Mouse (Mus musculus) liver, embryonic 15.5 days (tissue): ENCODE data around the gene Plekho2. TPM values are rescaled to one million over a fixed set of nuclear protein-coding genes. Genes with fewer than 3 reads are reported as not detected.

Experiments used
- ATAC-seq: fragments of 200-750 bp; cut with Nextera tagmentation; 2 replicates; pipeline ENCODE4 v1.8.0; 2017; ENCODE audit warnings: moderate number of reproducible peaks, mild to moderate bottlenecking, moderate library complexity; ENCODE audit not compliant: insufficient read depth
- H3K27ac ChIP-seq: fragments of 300-500 bp; sonication (generic); replicated peaks from 2 replicates; pipeline ENCODE4 v1.5.1; 2015; ENCODE audit warnings: mild to moderate bottlenecking, inconsistent platforms
- H3K27me3 ChIP-seq: fragments of 300-500 bp; sonication (generic); 2 replicates; pipeline ENCODE4 v1.6.1; 2015; ENCODE audit warnings: mild to moderate bottlenecking, inconsistent platforms
- H3K36me3 ChIP-seq: fragments of 300-500 bp; sonication (generic); replicated peaks from 2 replicates; pipeline ENCODE4 v1.6.1; 2015; ENCODE audit warnings: moderate library complexity, mild to moderate bottlenecking, inconsistent platforms
- H3K4me1 ChIP-seq: fragments of 300-500 bp; sonication (generic); replicated peaks from 2 replicates; pipeline ENCODE4 v1.6.1; 2015; ENCODE audit warnings: inconsistent platforms
- H3K4me2 ChIP-seq: fragments of 300-500 bp; sonication (generic); 2 replicates; pipeline ENCODE4 v1.6.1; 2015; ENCODE audit warnings: moderate library complexity, mild to moderate bottlenecking, inconsistent platforms
- H3K4me3 ChIP-seq: fragments of 300-500 bp; sonication (generic); replicated peaks from 2 replicates; pipeline ENCODE4 v1.5.1; 2015; ENCODE audit warnings: mild to moderate bottlenecking, inconsistent platforms
- H3K9ac ChIP-seq: fragments of 300-500 bp; sonication (generic); 2 replicates; pipeline ENCODE4 v1.6.1; 2015; ENCODE audit warnings: moderate library complexity, mild to moderate bottlenecking, inconsistent platforms
- H3K9me3 ChIP-seq: fragments of 300-500 bp; sonication (generic); replicated peaks from 2 replicates; pipeline ENCODE4 v1.6.1; 2016; ENCODE audit warnings: inconsistent platforms
- WGBS: fragments of 180-500 bp; shearing (Covaris S2); methylation state at CpG from one replicate; pipeline ENCODE4 v1.1.7; 2015; ENCODE audit warnings: mixed read lengths; ENCODE audit not compliant: insufficient replicate concordance; 5-methylcytosine and 5-hydroxymethylcytosine counted together
- polyA plus RNA-seq: library from polyadenylated mRNA; unstranded; fragments of >200 nt; fragmentation: Nextera tagmentation; extraction: Ambion mirVana; gene quantifications from 2 replicates; pipeline ENCODE4 v1.2.1, GENCODE M21; 2015

Plekho2 gene
- polyA plus RNA-seq: 27.0 and 27.3 TPM in 2 replicates

DNA sequence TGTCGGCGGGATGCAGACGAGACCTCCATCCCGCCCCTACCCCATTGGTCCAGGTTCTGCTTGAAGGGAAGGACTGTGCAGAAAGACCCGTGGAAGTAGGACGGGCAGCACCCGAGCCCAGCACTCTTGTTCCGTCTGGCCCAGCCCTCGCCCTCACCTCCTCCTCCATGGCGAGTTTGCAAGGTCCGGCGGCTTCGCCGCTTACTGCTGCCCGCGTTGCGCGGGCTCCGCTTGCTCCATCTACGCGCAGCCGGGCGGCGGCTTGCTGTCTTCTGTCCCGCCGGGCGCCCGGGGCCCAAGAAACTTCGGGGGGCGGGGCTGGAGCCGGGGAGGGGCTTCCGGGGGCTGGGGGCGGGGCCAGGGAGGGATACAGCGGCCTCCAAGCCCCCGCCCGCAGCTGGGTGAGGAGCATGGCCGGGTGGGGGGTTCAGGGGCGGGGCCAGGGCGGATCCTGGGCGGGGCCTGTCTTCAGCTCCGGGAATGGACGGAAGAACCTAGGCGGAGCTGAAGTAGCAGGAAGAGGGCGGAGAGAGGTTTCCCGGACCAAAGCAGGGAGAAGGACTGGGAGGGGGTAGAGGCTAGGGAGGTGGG lies at the start of gene Plekho2:
TSS of gene Plekho2 (minus strand) at position 260 of the 591 bp plus-strand sequence.
- peak within 1 kb of the TSS; percentile 84 for H3K4me2 ChIP-seq
- no peaks in the 10 kb centered on the region for H3K9me3 ChIP-seq
- peak within 1 kb of the TSS; percentile 93 for H3K9ac ChIP-seq
- under 1% methylated on average over 44 of the region's 45 CpGs for WGBS
- H3K27me3 ChIP-seq: no peaks in the 10 kb centered on the region
- ATAC-seq: peak; percentile 77
- H3K36me3 ChIP-seq: peaks cover 16% of the 10 kb centered on the region
- H3K4me1 ChIP-seq: peaks cover 66% of the 10 kb centered on the region
- peak within 1 kb of the TSS; percentile 96 for H3K27ac ChIP-seq
- H3K4me3 ChIP-seq: peak within 1 kb of the TSS; percentile 87

DNA sequence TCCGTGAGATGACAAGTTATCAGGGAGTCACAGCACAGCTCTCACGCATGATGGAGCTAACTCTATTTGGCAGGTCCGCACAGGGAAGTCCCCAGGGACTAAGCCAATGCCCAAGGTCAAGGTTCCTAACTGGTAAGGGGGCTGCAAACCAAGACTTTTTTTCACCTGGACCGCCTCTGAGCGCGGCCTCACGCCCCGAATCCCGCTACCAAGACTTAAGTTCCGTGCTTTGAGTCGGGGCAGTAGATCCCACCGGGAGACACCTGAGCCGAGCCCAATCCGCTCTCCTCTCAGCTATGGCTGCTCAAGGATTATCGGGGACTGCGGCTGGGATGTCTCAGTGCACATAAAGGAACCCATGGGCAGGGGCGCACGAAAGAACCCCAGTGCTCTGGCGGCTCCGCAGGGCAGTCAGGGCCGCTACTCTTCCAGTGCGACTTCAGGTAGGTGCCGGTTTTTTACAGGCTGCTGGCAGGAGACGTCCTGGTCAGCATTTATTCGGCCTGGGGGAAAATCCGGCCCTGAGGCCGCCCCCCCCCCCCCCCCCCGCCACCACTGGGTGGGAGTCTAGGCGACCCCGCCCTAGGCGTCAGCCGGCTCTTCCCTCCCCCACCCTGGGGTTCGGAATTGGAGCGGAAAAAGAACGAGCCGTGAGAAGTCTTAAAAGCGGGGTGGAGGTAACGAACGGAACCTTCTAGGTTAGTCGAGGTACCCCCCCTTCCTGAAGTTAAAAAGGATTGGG lies 49.4 kb upstream of the Plekho2 start, which contains the start of gene Rbpms2:
TSS of gene Rbpms2 (plus strand) at position 624 of the 742 bp plus-strand sequence.
- H3K9me3 ChIP-seq: no peaks in the 10 kb centered on the region
- peak within 1 kb of the TSS; percentile 53; the same call in 1 of the 2 replicates for H3K27ac ChIP-seq
- H3K4me3 ChIP-seq: peak within 1 kb of the TSS; percentile 60
- peaks cover 91% of the 10 kb centered on the region for H3K27me3 ChIP-seq
- peak within 1 kb of the TSS; percentile 27 for H3K9ac ChIP-seq
- H3K4me2 ChIP-seq: peak within 1 kb of the TSS; percentile 71
- ATAC-seq: no peak
- H3K4me1 ChIP-seq: peaks cover 15% of the 10 kb centered on the region
- WGBS: 2% methylated on average over 39 of the region's 40 CpGs
- no peaks in the 10 kb centered on the region for H3K36me3 ChIP-seq

DNA sequence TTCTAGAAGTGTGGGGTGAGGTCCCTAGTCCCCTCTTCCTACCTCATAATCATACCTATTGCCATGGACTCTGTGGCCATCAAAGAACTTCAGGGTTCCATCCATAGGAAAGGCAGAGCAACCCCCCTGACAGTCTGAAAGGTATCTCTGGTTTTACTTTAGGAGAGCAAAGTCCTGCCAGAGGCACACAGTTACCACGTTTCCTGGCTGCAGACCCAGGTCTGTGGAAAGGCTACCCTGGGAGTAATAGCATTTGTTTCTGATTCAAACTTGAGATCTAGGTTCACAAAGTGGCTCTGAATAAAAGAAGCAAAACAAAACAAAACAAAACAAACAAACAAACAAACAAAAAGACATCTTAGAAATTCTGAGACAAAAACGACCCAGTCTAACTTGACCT lies 44.4 kb upstream of the Plekho2 start:
- H3K27me3 ChIP-seq: peaks cover 43% of the 10 kb centered on the region
- WGBS: 39% methylated on average over 2 of the region's 2 CpGs
- no peak overlapping the region for H3K9ac ChIP-seq
- H3K4me1 ChIP-seq: peaks cover 4% of the 10 kb centered on the region
- H3K4me3 ChIP-seq: no peak overlapping the region
- ATAC-seq: no peak
- H3K27ac ChIP-seq: no peak overlapping the region
- H3K36me3 ChIP-seq: no peaks in the 10 kb centered on the region
- no peak overlapping the region for H3K4me2 ChIP-seq
- no peaks in the 10 kb centered on the region for H3K9me3 ChIP-seq

DNA sequence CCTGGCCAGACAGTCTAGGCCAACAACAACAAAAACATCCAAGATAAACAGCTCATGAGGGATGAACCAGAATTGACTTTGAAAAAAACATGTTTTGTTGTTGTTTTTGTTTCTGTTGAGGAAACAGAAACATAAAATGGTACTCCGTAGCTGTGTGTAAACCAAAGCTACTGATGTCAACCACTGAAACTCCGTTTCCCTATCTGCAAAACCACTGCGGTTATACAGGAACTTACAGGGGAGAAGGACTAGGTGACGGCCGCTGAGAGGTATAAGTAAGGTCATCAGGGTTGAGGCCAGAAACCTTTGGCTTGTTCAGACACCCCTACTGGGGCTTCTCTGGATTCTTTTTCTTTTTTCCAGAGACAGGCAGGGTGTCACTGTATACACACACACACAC lies 43.0 kb upstream of the Plekho2 start:
- ATAC-seq: no peak
- Histone ChIP-seq H3K9ac (no peak overlapping the region), H3K36me3 (no peaks in the 10 kb centered on the region), H3K4me2 (no peak overlapping the region), H3K4me3 (no peak overlapping the region), H3K9me3 (no peaks in the 10 kb centered on the region), H3K4me1 (no peaks in the 10 kb centered on the region), H3K27me3 (peaks cover 29% of the 10 kb centered on the region), H3K27ac (no peak overlapping the region)
- WGBS: 42% methylated on average over 5 of the region's 5 CpGs

DNA sequence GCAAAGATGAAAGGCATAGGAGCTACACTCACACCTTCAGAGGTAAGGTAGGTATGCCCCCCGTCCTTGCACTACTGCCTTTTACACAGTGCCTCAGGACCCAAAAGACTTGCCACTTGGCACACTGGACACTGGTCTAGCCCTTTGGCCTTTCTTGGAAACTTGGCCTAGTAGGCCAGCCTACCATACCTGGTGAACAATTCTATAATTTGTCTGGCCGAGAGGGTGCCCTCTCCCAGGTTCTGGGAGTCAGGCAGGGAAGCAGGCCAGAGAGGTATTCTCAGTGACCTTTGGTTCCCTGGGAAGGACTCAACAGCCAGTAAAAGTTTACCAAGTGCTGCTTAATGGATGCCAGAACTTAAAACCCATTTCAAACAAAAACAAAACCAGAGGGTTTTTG lies 41.8 kb upstream of the Plekho2 start:
- no peak overlapping the region for H3K4me2 ChIP-seq
- H3K9me3 ChIP-seq: no peaks in the 10 kb centered on the region
- H3K4me3 ChIP-seq: no peak overlapping the region
- WGBS: 46% methylated on average over 2 of the region's 2 CpGs
- H3K36me3 ChIP-seq: no peaks in the 10 kb centered on the region
- no peak overlapping the region for H3K27ac ChIP-seq
- no peak overlapping the region for H3K9ac ChIP-seq
- peaks cover 17% of the 10 kb centered on the region for H3K27me3 ChIP-seq
- H3K4me1 ChIP-seq: no peaks in the 10 kb centered on the region
- ATAC-seq: no peak

DNA sequence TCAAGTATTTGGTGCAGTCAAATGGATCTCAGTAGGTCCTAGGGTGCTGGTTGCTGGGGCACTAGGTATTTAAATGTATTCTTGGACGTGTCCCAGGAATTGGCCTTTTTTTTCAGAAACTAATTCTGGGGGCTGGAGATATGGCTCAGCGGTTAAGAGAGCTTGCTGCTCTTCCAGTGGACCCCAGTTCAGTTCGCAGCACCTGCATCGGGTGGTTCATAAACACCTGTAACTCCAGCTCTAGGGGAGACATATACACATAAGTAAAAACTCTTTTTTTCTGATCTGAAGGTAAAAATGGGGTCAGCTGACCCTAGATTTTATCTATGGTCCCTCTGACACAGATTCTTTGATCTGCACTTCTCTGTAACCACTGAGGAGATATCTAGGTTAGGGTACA lies 41.4 kb upstream of the Plekho2 start:
- ATAC-seq: no peak
- Histone ChIP-seq H3K9me3 (no peaks in the 10 kb centered on the region), H3K9ac (no peak overlapping the region), H3K36me3 (no peaks in the 10 kb centered on the region), H3K4me2 (no peak overlapping the region), H3K27me3 (peaks cover 13% of the 10 kb centered on the region), H3K27ac (no peak overlapping the region), H3K4me3 (no peak overlapping the region), H3K4me1 (no peaks in the 10 kb centered on the region)
- WGBS: 65% methylated on average over 4 of the region's 4 CpGs

DNA sequence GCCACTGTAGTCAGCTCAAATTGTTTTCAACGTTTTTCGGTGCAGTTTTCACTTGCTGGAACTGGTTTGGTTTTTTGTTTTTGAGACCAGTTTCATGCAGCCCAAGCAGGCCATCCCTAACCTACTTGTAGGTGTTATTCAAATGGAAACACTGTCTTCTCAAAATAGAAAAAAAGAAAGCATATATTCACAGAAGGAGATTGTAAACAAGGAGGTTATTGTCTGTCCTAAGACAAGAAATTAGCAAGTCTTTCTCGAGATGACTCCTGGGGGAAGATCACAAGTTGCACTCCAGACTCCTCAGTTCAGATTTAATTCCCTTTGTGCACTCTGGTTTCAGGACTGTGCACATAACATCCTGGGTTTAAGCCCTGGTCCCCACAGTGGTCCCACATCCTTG lies 39.5 kb upstream of the Plekho2 start:
- 46% methylated on average over 3 of the region's 3 CpGs for WGBS
- ATAC-seq: no peak
- no peak overlapping the region for H3K27ac ChIP-seq

DNA sequence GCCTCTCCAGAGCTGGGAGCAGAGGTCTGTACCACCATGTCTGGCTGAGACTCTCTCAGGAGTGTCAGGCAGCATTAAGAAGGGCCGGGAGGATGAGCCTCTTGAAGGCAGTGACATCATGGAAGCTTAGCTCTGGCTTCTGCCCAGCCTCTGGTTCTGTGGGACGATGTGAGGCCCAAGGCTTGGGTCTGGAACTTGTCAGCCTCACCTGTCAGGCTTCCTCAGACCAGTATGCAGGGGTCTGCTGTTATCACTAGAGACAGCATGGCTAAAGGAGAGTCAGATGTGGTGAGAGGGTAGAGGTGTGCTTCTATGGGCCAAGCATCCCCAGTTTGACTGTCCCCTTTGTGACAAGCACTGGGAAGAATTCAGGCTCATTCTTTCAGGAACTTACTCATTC lies 33.3 kb upstream of the Plekho2 start:
- Histone ChIP-seq H3K4me1 (no peaks in the 10 kb centered on the region), H3K4me3 (no peak overlapping the region), H3K9ac (no peak overlapping the region), H3K27me3 (no peaks in the 10 kb centered on the region), H3K9me3 (no peaks in the 10 kb centered on the region), H3K36me3 (no peaks in the 10 kb centered on the region), H3K4me2 (no peak overlapping the region), H3K27ac (no peak overlapping the region)
- ATAC-seq: no peak
- 28% methylated on average over 2 of the region's 2 CpGs for WGBS

More for the DNA sequence above, 39.5 kb upstream of the Plekho2 start:
- Histone ChIP-seq H3K9ac (no peak overlapping the region), H3K4me3 (no peak overlapping the region), H3K4me2 (no peak overlapping the region), H3K36me3 (no peaks in the 10 kb centered on the region), H3K4me1 (no peaks in the 10 kb centered on the region), H3K27me3 (no peaks in the 10 kb centered on the region), H3K9me3 (no peaks in the 10 kb centered on the region)

DNA sequence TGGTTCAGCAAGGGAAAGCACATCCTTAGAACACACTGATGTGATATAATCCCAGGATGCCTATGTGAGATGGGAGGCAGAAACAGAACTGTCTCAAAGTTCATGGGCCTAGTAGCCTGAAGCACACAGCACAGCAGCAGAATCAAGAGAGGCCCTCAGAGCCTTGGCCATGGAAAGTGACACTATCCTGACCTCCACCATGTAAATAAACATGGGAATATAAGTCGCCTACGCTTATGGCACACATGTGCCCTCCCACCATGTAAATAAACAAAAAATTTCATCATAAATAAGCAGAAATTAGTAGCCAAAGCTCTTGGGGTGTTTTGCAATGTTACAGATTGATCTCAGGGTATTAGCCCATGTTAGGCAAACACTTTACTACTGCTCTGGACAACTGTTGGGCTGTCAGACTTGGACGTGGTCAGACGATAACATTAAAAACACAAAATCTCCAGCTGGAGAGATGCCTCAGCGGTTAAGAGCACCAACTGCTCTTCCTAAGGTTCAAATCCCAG lies 32.2 kb upstream of the Plekho2 start:
- Histone ChIP-seq H3K27me3 (no peaks in the 10 kb centered on the region), H3K4me1 (no peaks in the 10 kb centered on the region), H3K4me3 (no peak overlapping the region), H3K27ac (no peak overlapping the region), H3K9me3 (no peaks in the 10 kb centered on the region), H3K4me2 (no peak overlapping the region), H3K9ac (no peak overlapping the region), H3K36me3 (no peaks in the 10 kb centered on the region)
- 62% methylated on average over 5 of the region's 5 CpGs for WGBS
- no peak for ATAC-seq

DNA sequence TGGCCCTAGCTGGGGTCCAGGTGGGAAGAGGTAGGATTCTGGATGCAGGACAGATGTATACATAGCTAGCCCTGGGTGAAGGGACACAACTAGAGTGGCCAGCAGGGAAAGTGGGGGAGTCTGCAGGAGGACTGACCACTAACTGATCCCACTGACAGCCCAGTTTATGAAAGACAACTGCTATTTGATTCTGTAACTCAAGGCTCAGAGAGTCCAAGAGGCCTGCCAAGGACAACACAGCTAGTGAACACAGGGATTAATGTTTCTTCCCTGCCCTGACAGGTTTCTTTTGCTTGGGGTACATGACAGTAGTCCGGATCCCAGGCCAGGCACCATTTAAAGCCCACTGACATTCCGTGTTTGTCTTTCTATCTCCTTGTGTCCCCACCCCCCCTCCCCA lies 27.3 kb upstream of the Plekho2 start:
- H3K9me3 ChIP-seq: no peaks in the 10 kb centered on the region
- no peaks in the 10 kb centered on the region for H3K36me3 ChIP-seq
- H3K27me3 ChIP-seq: peaks cover 7% of the 10 kb centered on the region; the same call in 1 of the 2 replicates
- H3K4me1 ChIP-seq: peaks cover 3% of the 10 kb centered on the region
- no peak for ATAC-seq
- WGBS: 25% methylated on average over 2 of the region's 2 CpGs
- H3K27ac ChIP-seq: no peak overlapping the region
- H3K4me3 ChIP-seq: no peak overlapping the region
- no peak overlapping the region for H3K9ac ChIP-seq
- H3K4me2 ChIP-seq: no peak overlapping the region

DNA sequence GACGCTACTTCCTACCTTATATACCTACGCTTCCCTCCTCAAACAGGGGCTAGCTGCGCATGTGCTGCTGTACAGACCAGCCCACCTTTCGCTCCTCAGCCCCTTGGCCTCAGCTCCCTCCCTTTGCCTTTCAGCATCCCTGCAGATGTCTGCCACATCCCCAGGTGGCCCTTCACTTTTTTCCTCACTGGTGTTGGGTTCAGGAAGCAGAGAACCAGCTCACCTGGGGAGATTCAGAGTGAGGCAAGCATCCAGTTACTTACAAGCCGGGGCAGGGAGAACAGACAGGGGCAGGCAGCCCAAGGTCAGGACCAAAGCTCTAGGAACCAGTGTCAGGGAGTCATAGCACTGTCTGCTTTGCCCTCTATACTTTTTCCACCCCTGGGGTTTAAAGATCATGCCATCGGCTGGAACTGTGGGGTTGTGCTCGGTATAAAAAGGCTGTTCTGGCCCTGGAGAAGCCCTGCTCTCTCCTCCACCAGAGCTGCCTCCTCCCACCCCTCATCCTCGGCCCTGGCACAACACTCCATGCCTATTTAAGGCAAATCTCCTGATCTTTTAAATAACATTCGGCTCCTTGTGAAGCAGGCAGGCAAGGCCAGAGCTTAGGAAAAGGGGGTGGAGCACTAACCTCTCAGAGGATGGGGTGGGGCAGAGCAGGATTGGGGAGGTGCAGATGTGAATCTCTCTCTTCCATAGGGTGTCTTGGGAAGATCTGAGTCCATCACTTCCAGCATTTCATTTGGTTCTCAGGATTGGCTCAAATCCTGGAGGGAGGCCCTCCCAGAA lies 26.7 kb upstream of the Plekho2 start:
- no peak overlapping the region for H3K4me2 ChIP-seq
- no peak for ATAC-seq

More for the DNA sequence above, 26.7 kb upstream of the Plekho2 start:
- WGBS: 62% methylated on average over 9 of the region's 9 CpGs
- no peaks in the 10 kb centered on the region for H3K36me3 ChIP-seq
- H3K27me3 ChIP-seq: peaks cover 7% of the 10 kb centered on the region; the same call in 1 of the 2 replicates
- H3K4me1 ChIP-seq: peaks cover 3% of the 10 kb centered on the region
- no peak overlapping the region for H3K4me3 ChIP-seq
- no peaks in the 10 kb centered on the region for H3K9me3 ChIP-seq
- H3K27ac ChIP-seq: no peak overlapping the region
- H3K9ac ChIP-seq: no peak overlapping the region
